1 mouse cellular context compared by ENCODE assay signal in genomic region chr14:47298819-47299261, GRCm38 (mm10).
A peak's percentile ranks its signal among the peaks of the same experiment; 100 is the strongest.
TF ChIP-seq lines count a peak whose summit lies in the region.

No protein-coding gene starts in this region.

TF ChIP-seq in MEL, 35 proteins besides CTCF, POLR2A, EP300 and RAD21 (continued from another document):
- TF ChIP-seq SIN3A (IDR thresholded peaks at IDR 0.05; ENCODE audit: low read length) (peak; percentile 74), ETS1 (IDR thresholded peaks at IDR 0.05; ENCODE audit: low read depth, low read length) (no peak), CHD2 (IDR thresholded peaks at IDR 0.05; ENCODE audit: low read length) (no peak), NRF1 (IDR thresholded peaks at IDR 0.05; ENCODE audit: insufficient read depth, low read depth, low read length, poor library complexity, severe bottlenecking) (no peak), TCF12 (IDR thresholded peaks at IDR 0.05; ENCODE audit: low read depth, low read length) (no peak), E2F4 (IDR thresholded peaks at IDR 0.05; ENCODE audit: borderline replicate concordance, low read depth, low read length) (no peak), MYC (IDR thresholded peaks at IDR 0.05; ENCODE audit: low read depth, low read length) (peak; percentile 81), ELF1 (IDR thresholded peaks at IDR 0.05; ENCODE audit: low read depth, low read length) (no peak), POLR2AphosphoS2 (IDR thresholded peaks at IDR 0.05; ENCODE audit: low read length) (no peak), USF1 (IDR thresholded peaks at IDR 0.05; ENCODE audit: low read depth, low read length) (no peak), GATA1 (IDR thresholded peaks at IDR 0.05; ENCODE audit: low read depth, low read length) (no peak), ZMIZ1 (IDR thresholded peaks at IDR 0.05; ENCODE audit: low read depth, low read length) (no peak), GABPA (IDR thresholded peaks at IDR 0.05; ENCODE audit: low read depth, low read length) (no peak), SMC3 (IDR thresholded peaks at IDR 0.05; ENCODE audit: low read depth, low read length) (no peak), MXI1 (IDR thresholded peaks at IDR 0.05; ENCODE audit: low read depth, low read length) (peak; percentile 94), KAT2A (conservative IDR thresholded peaks at IDR 0.05; ENCODE audit: low read depth, low read length) (no peak), USF2 (IDR thresholded peaks at IDR 0.05; ENCODE audit: borderline replicate concordance in 1 of 2, insufficient read depth in 1 of 2, low read depth in 1 of 2, low read length in 2 of 2) (no peak)
